Mouse (Mus musculus): ENCODE data around the gene Sds. TPM values are rescaled to one million over a fixed set of nuclear protein-coding genes. Genes with fewer than 3 reads are reported as not detected.

Sds gene
- total RNA-seq, 2 experiments from 2014 or later = not detected

Other genes starting within 250 kb of the Sds start
- gene Lhx5, start 44.8 kb upstream of the Sds start, total RNA-seq (2021) = under 1 TPM; 0.20 to 0.32 TPM
- 1 to 10 TPM; 5.0 to 5.3 TPM for gene Sdsl, start 3.7 kb upstream of the Sds start, total RNA-seq (2021)
- gene Plbd2, start 27.1 kb downstream of the Sds start, total RNA-seq (2021) = 10 to 100 TPM; 70.6 to 71.5 TPM
- 1 to 10 TPM; 3.5 to 4.0 TPM for gene Slc8b1, start 34.6 kb downstream of the Sds start, total RNA-seq (2021)
- 10 to 100 TPM; 39.2 to 45.2 TPM for gene Tpcn1, start 112.1 kb downstream of the Sds start, total RNA-seq (2021)
- gene Iqcd, start 112.5 kb downstream of the Sds start, total RNA-seq (2021) = under 1 TPM; 0.36 to 0.47 TPM
- 10 to 100 TPM; 29.5 to 31.2 TPM for gene Rita1, start 136.1 kb downstream of the Sds start, total RNA-seq (2021)
- 10 to 100 TPM; 47.5 to 48.8 TPM for gene Ddx54, start 136.2 kb downstream of the Sds start, total RNA-seq (2021)
- 1 to 10 TPM in 1 of 2 experiments, not detected in 1; 1.1 TPM for gene Cfap73, start 157.7 kb downstream of the Sds start, total RNA-seq (2021)
- gene Rasal1, start 172.3 kb downstream of the Sds start, total RNA-seq (2021) = 100 to 1,000 TPM; 107 to 122 TPM
- 10 to 100 TPM; 84.4 to 90.4 TPM for gene Dtx1, start 235.4 kb downstream of the Sds start, total RNA-seq (2021)

Measured in left cerebral cortex, postnatal 10 days (tissue).